Mouse (Mus musculus) liver, embryonic 13.5 days (tissue): ENCODE measurements around the gene Twf2. TPM values are rescaled to one million over a fixed set of nuclear protein-coding genes. Genes with fewer than 3 reads are reported as not detected.
A peak's percentile ranks its signal among the peaks of the same experiment; 100 is the strongest.

Experiments used
- ATAC-seq: fragments of 200-750 bp; cut with Nextera tagmentation; 2 replicates; pipeline ENCODE4 v1.8.0; 2017; ENCODE audit warnings: low read depth, mild to moderate bottlenecking, moderate number of reproducible peaks, moderate library complexity
- DNase-seq: peaks from one replicate; pipeline ENCODE4 v3.0.0; 2022
- H3K27ac ChIP-seq: fragments of 300-500 bp; sonication (generic); 2 replicates; pipeline ENCODE4 v1.5.1; 2015; ENCODE audit warnings: moderate library complexity, mild to moderate bottlenecking, inconsistent platforms
- H3K27me3 ChIP-seq: fragments of 300-500 bp; sonication (generic); 2 replicates; pipeline ENCODE4 v1.6.1; 2015; ENCODE audit warnings: mild to moderate bottlenecking, inconsistent platforms
- H3K36me3 ChIP-seq: fragments of 300-500 bp; sonication (generic); 2 replicates; pipeline ENCODE4 v1.6.1; 2015; ENCODE audit warnings: mild to moderate bottlenecking, inconsistent platforms
- H3K4me1 ChIP-seq: fragments of 300-500 bp; sonication (generic); replicated peaks from 2 replicates; pipeline ENCODE4 v1.6.1; 2015; ENCODE audit warnings: inconsistent platforms
- H3K4me2 ChIP-seq: fragments of 300-500 bp; sonication (generic); 2 replicates; pipeline ENCODE4 v1.6.1; 2015; ENCODE audit warnings: inconsistent platforms, mild to moderate bottlenecking, moderate library complexity
- H3K4me3 ChIP-seq: fragments of 300-500 bp; sonication (generic); replicated peaks from 2 replicates; pipeline ENCODE4 v1.5.1; 2015; ENCODE audit warnings: mild to moderate bottlenecking, inconsistent platforms
- H3K9ac ChIP-seq: fragments of 300-500 bp; sonication (generic); 2 replicates; pipeline ENCODE4 v1.6.1; 2015; ENCODE audit warnings: mild to moderate bottlenecking, inconsistent platforms
- H3K9me3 ChIP-seq: fragments of 300-500 bp; sonication (generic); replicated peaks from 2 replicates; pipeline ENCODE4 v1.6.1; 2016; ENCODE audit warnings: inconsistent platforms
- WGBS: fragments of 180-500 bp; shearing (Covaris S2); methylation state at CpG from one replicate; pipeline ENCODE4 v1.1.7; 2015; ENCODE audit not compliant: insufficient replicate concordance; 5-methylcytosine and 5-hydroxymethylcytosine counted together
- polyA plus RNA-seq: library from polyadenylated mRNA; unstranded; fragments of >200 nt; fragmentation: Nextera tagmentation; extraction: Ambion mirVana; gene quantifications from 2 replicates; pipeline ENCODE4 v1.2.1, GENCODE M21; 2015

Gene Twf2
- polyA plus RNA-seq = 25.6 and 26.3 TPM in 2 replicates

GRCm38 (mm10) chr9:106202819-106203636 is at the start of gene Twf2:
Gene Twf2 (plus strand): TSS chr9:106203108.
- Histone ChIP-seq H3K4me3 (peak within 1 kb of the TSS; percentile 71), H3K9ac (peak within 1 kb of the TSS; percentile 77), H3K4me1 (peaks cover 60% of the 10 kb centered on the region), H3K4me2 (peak within 1 kb of the TSS; percentile 90), H3K27me3 (0 out of 2 replicates have a peak, but pooled peaks cover 2% of the 10 kb centered on the region), H3K27ac (peak within 1 kb of the TSS; percentile 67), H3K36me3 (0 out of 2 replicates have a peak, but pooled peaks cover under 1% of the 10 kb centered on the region), H3K9me3 (no peaks in the 10 kb centered on the region)
- peak; percentile 83 for ATAC-seq
- peak; percentile 86 for DNase-seq
- 1% methylated on average over 58 of the region's 61 CpGs for WGBS

- no peak for DNase-seq
Observed at GRCm38 (mm10) chr9:106154106-106154505, 48.8 kb upstream of the Twf2 start.

GRCm38 (mm10) chr9:106156419-106156818 is 46.5 kb upstream of the Twf2 start:
- H3K4me2 ChIP-seq = peak overlapping the region; percentile 51
- H3K9ac ChIP-seq = no peak overlapping the region

More at GRCm38 (mm10) chr9:106154106-106154505, 48.8 kb upstream of the Twf2 start:
- Histone ChIP-seq H3K4me1 (peaks cover 13% of the 10 kb centered on the region), H3K36me3 (peaks cover 12% of the 10 kb centered on the region), H3K9ac (no peak overlapping the region), H3K27ac (no peak overlapping the region), H3K27me3 (peaks cover 25% of the 10 kb centered on the region), H3K4me2 (no peak overlapping the region), H3K4me3 (no peak overlapping the region), H3K9me3 (no peaks in the 10 kb centered on the region)
- no peak for ATAC-seq
- 74% methylated on average over 9 of the region's 9 CpGs for WGBS

GRCm38 (mm10) chr9:106156921-106157622 is 45.8 kb upstream of the Twf2 start:
- Histone ChIP-seq H3K9me3 (no peaks in the 10 kb centered on the region), H3K4me2 (peak overlapping the region; percentile 51), H3K9ac (peak overlapping the region; percentile 56), H3K27ac (peak overlapping the region; percentile 75; the same call in 1 of the 2 replicates), H3K27me3 (0 out of 2 replicates have a peak, but pooled peaks cover 4% of the 10 kb centered on the region), H3K36me3 (peaks cover 12% of the 10 kb centered on the region), H3K4me3 (peak overlapping the region; percentile 46), H3K4me1 (peaks cover 22% of the 10 kb centered on the region)
- DNase-seq = no peak
- 72% methylated on average over 21 of the region's 21 CpGs for WGBS
- no peak for ATAC-seq

More at GRCm38 (mm10) chr9:106156419-106156818, 46.5 kb upstream of the Twf2 start:
- DNase-seq = peak; percentile 37
- Histone ChIP-seq H3K4me3 (peak overlapping the region; percentile 46), H3K4me1 (peaks cover 22% of the 10 kb centered on the region), H3K27me3 (peaks cover 2% of the 10 kb centered on the region), H3K27ac (no peak overlapping the region), H3K36me3 (peaks cover 12% of the 10 kb centered on the region), H3K9me3 (no peaks in the 10 kb centered on the region)
- peak; percentile 13; the same call in 1 of the 2 replicates for ATAC-seq
- WGBS = 68% methylated on average over 5 of the region's 5 CpGs

GRCm38 (mm10) chr9:106157623-106157925 is 45.3 kb upstream of the Twf2 start:
- Histone ChIP-seq H3K4me1 (peaks cover 22% of the 10 kb centered on the region), H3K9ac (peak overlapping the region; percentile 56), H3K36me3 (peaks cover 12% of the 10 kb centered on the region), H3K9me3 (no peaks in the 10 kb centered on the region), H3K4me3 (peak overlapping the region; percentile 46), H3K27me3 (0 out of 2 replicates have a peak, but pooled peaks cover 4% of the 10 kb centered on the region), H3K4me2 (peak overlapping the region; percentile 51), H3K27ac (peak overlapping the region; percentile 75)
- 75% methylated on average over 10 of the region's 10 CpGs for WGBS
- DNase-seq (no peak), ATAC-seq (0 out of 2 replicates have a peak, but pooled peaks have one; percentile 3)

GRCm38 (mm10) chr9:106158037-106158491 is 44.8 kb upstream of the Twf2 start, which contains the start of gene Glyctk:
Gene Glyctk (minus strand): TSS chr9:106158138.
- Histone ChIP-seq H3K4me2 (peak within 1 kb of the TSS; percentile 51), H3K4me3 (peak within 1 kb of the TSS; percentile 46)

GRCm38 (mm10) chr9:106159237-106159636 is 43.7 kb upstream of the Twf2 start:
- WGBS = 81% methylated on average over 9 of the region's 9 CpGs
- ATAC-seq = no peak
- no peak overlapping the region for H3K9ac ChIP-seq
- H3K9me3 ChIP-seq = no peaks in the 10 kb centered on the region
- 0 out of 2 replicates have a peak overlapping the region, but pooled peaks have one; percentile 75 for H3K27ac ChIP-seq
- peaks cover 22% of the 10 kb centered on the region for H3K4me1 ChIP-seq
- peaks cover 4% of the 10 kb centered on the region; the same call in 1 of the 2 replicates for H3K27me3 ChIP-seq
- H3K4me3 ChIP-seq = peak overlapping the region; percentile 65
- peaks cover 12% of the 10 kb centered on the region for H3K36me3 ChIP-seq
- H3K4me2 ChIP-seq = peak overlapping the region; percentile 72
- DNase-seq = no peak

More at GRCm38 (mm10) chr9:106158037-106158491, 44.8 kb upstream of the Twf2 start, which contains the start of gene Glyctk:
- Histone ChIP-seq H3K9ac (peak within 1 kb of the TSS; percentile 56), H3K9me3 (no peaks in the 10 kb centered on the region), H3K27me3 (0 out of 2 replicates have a peak, but pooled peaks cover 4% of the 10 kb centered on the region), H3K36me3 (peaks cover 12% of the 10 kb centered on the region), H3K27ac (peak within 1 kb of the TSS; percentile 75), H3K4me1 (peaks cover 22% of the 10 kb centered on the region)
- WGBS = 62% methylated on average over 6 of the region's 6 CpGs
- DNase-seq (no peak), ATAC-seq (peak; percentile 54)

GRCm38 (mm10) chr9:106159784-106160301 is 43.1 kb upstream of the Twf2 start:
- Histone ChIP-seq H3K27me3 (peaks cover 4% of the 10 kb centered on the region; the same call in 1 of the 2 replicates), H3K9ac (peak overlapping the region; percentile 68), H3K9me3 (no peaks in the 10 kb centered on the region), H3K4me3 (peak overlapping the region; percentile 65), H3K4me1 (peaks cover 22% of the 10 kb centered on the region), H3K4me2 (peak overlapping the region; percentile 72), H3K27ac (peak overlapping the region; percentile 71), H3K36me3 (peaks cover 8% of the 10 kb centered on the region)
- ATAC-seq = peak; percentile 74
- peak; percentile 74 for DNase-seq
- 2% methylated on average over 24 of the region's 24 CpGs for WGBS

GRCm38 (mm10) chr9:106160426-106160825 is 42.5 kb upstream of the Twf2 start:
- H3K4me1 ChIP-seq = peaks cover 22% of the 10 kb centered on the region
- H3K4me3 ChIP-seq = peak overlapping the region; percentile 65
- DNase-seq (no peak), ATAC-seq (no peak)
- WGBS = 44% methylated on average over 5 of the region's 5 CpGs
- H3K27ac ChIP-seq = no peak overlapping the region
- peaks cover 4% of the 10 kb centered on the region; the same call in 1 of the 2 replicates for H3K27me3 ChIP-seq
- H3K9ac ChIP-seq = peak overlapping the region; percentile 68; the same call in 1 of the 2 replicates
- H3K4me2 ChIP-seq = peak overlapping the region; percentile 72
- H3K36me3 ChIP-seq = peaks cover 7% of the 10 kb centered on the region; the same call in 1 of the 2 replicates
- H3K9me3 ChIP-seq = no peaks in the 10 kb centered on the region

- H3K27ac ChIP-seq = no peak overlapping the region
- DNase-seq = no peak
- no peak overlapping the region for H3K9ac ChIP-seq
- H3K4me2 ChIP-seq = no peak overlapping the region
- no peaks in the 10 kb centered on the region for H3K36me3 ChIP-seq
- peaks cover 1% of the 10 kb centered on the region; the same call in 1 of the 2 replicates for H3K27me3 ChIP-seq
- 20% methylated on average over 2 of the region's 2 CpGs for whole genome bisulfite sequencing
- no peak for ATAC-seq
- H3K4me3 ChIP-seq = no peak overlapping the region
- H3K9me3 ChIP-seq = no peaks in the 10 kb centered on the region
- H3K4me1 ChIP-seq = peaks cover 10% of the 10 kb centered on the region
Observed at GRCm38 (mm10) chr9:106166709-106167108, 36.2 kb upstream of the Twf2 start.
